Mouse (Mus musculus) bone marrow macrophage, adult 2 months (primary cell): ENCODE measurements around the gene Ddx17.

Experiments used
- CTCF ChIP-seq: IDR thresholded peaks from 2 replicates; pipeline ENCODE4 v1.5.1; 2012; ENCODE audit warnings: low read depth, mild to moderate bottlenecking, low read length, moderate library complexity
- POLR2A ChIP-seq: IDR thresholded peaks from 2 replicates; pipeline ENCODE4 v1.6.1; 2012; ENCODE audit warnings: mild to moderate bottlenecking, low read depth, low read length, borderline replicate concordance

DNA sequence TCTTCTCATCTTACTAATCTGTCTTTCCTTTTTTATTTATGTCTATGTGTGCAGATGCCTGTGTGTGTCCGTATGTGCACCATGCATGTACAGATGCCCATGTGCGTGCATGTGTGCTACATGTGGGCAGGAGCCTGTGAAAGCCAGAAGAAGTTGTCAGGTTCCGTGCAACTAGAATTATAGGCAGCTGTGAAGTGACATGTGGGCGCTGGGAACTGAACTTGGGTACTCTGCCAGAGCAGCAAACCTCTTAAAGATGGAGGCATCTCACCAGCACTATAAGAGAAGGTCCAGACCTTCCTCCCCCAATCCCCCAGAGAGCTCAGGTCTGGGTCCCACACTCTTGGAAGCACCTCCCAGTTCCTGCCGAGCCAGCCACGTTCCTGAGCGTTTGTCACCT lies 40.1 kb downstream of the Ddx17 start:
- TF ChIP-seq CTCF (no peak), POLR2A (no peak)
